Mouse (Mus musculus): ENCODE results near the gene Tgm2.

- no peak for TF ChIP-seq CTCF (IDR thresholded peaks at IDR 0.05; ENCODE audit: extremely low read depth, insufficient read length, insufficient replicate concordance, low read depth, low read length)
- no peak for TF ChIP-seq POLR2A (IDR thresholded peaks at IDR 0.05; ENCODE audit: low read depth, low read length)
Measured at GRCm38 (mm10) chr2:158080622-158081241, 65.5 kb downstream of the Tgm2 start.

Measured in small intestine, adult 2 months (tissue).